Mouse (Mus musculus): ENCODE data around the gene Magi1. TPM values are rescaled to one million over a fixed set of nuclear protein-coding genes. Genes with fewer than 3 reads are reported as not detected.

Magi1 gene
- polyA plus RNA-seq, 1 experiment from 2014 or later, result 7.0 TPM

- Histone ChIP-seq H3K4me3 (ENCODE audit: low read length) (peak overlapping the region; percentile 31), H3K36me3 (ENCODE audit: insufficient read depth, low read length) (no peaks in the 10 kb centered on the region), H3K27ac (ENCODE audit: low read length) (no peak overlapping the region), H3K4me1 (ENCODE audit: insufficient read depth, low read length) (peaks cover 32% of the 10 kb centered on the region), H3K9ac (replicated peaks; ENCODE audit: low read length) (peak overlapping the region; percentile 33; the same call in 1 of the 2 replicates), H3K4me2 (replicated peaks; ENCODE audit: low read depth, low read length) (peak overlapping the region; percentile 52), H3K9me3 (ENCODE audit: low read length) (no peaks in the 10 kb centered on the region), H3K27me3 (ENCODE audit: insufficient read depth, low read length) (no peaks in the 10 kb centered on the region)
- ATAC-seq (ENCODE audit: low FRiP score, low TSS enrichment), result no peak
- WGBS, result 8% methylated on average over 24 of the region's 24 CpGs
Observed at GRCm38 (mm10) chr6:93716686-93717625, 566.8 kb downstream of the Magi1 start.

GRCm38 (mm10) chr6:93715181-93716180 is 568.2 kb downstream of the Magi1 start:
- Histone ChIP-seq H3K4me1 (ENCODE audit: insufficient read depth, low read length) (peaks cover 32% of the 10 kb centered on the region), H3K27me3 (ENCODE audit: insufficient read depth, low read length) (no peaks in the 10 kb centered on the region), H3K4me3 (ENCODE audit: low read length) (peak overlapping the region; percentile 31), H3K36me3 (ENCODE audit: insufficient read depth, low read length) (no peaks in the 10 kb centered on the region), H3K4me2 (replicated peaks; ENCODE audit: low read depth, low read length) (peak overlapping the region; percentile 52), H3K9me3 (ENCODE audit: low read length) (no peaks in the 10 kb centered on the region), H3K9ac (replicated peaks; ENCODE audit: low read length) (no peak overlapping the region), H3K27ac (ENCODE audit: low read length) (no peak overlapping the region)
- no peak for ATAC-seq (ENCODE audit: low FRiP score, low TSS enrichment)
- WGBS, result 37% methylated on average over 24 of the region's 24 CpGs

- H3K27ac ChIP-seq (ENCODE audit: low read length), result no peak overlapping the region
- no peaks in the 10 kb centered on the region for H3K27me3 ChIP-seq (ENCODE audit: insufficient read depth, low read length)
- H3K9ac ChIP-seq (replicated peaks; ENCODE audit: low read length), result no peak overlapping the region
- no peak overlapping the region for H3K4me3 ChIP-seq (ENCODE audit: low read length)
- no peak overlapping the region for H3K4me2 ChIP-seq (replicated peaks; ENCODE audit: low read depth, low read length)
- no peaks in the 10 kb centered on the region for H3K9me3 ChIP-seq (ENCODE audit: low read length)
- 0 out of 2 replicates have a peak, but pooled peaks cover 3% of the 10 kb centered on the region for H3K36me3 ChIP-seq (ENCODE audit: insufficient read depth, low read length)
- ATAC-seq (ENCODE audit: low FRiP score, low TSS enrichment), result no peak
- 84% methylated on average over 5 of the region's 5 CpGs for WGBS
- H3K4me1 ChIP-seq (ENCODE audit: insufficient read depth, low read length), result no peaks in the 10 kb centered on the region
Observed at GRCm38 (mm10) chr6:93704350-93704749, 579.4 kb downstream of the Magi1 start.

GRCm38 (mm10) chr6:93699436-93699835 is 584.3 kb downstream of the Magi1 start:
- H3K4me2 ChIP-seq (replicated peaks; ENCODE audit: low read depth, low read length), result no peak overlapping the region
- no peaks in the 10 kb centered on the region for H3K27me3 ChIP-seq (ENCODE audit: insufficient read depth, low read length)
- H3K4me3 ChIP-seq (ENCODE audit: low read length), result no peak overlapping the region
- 0 out of 2 replicates have a peak, but pooled peaks cover 4% of the 10 kb centered on the region for H3K36me3 ChIP-seq (ENCODE audit: insufficient read depth, low read length)
- H3K4me1 ChIP-seq (ENCODE audit: insufficient read depth, low read length), result no peaks in the 10 kb centered on the region
- H3K9ac ChIP-seq (replicated peaks; ENCODE audit: low read length), result no peak overlapping the region
- H3K9me3 ChIP-seq (ENCODE audit: low read length), result no peaks in the 10 kb centered on the region
- no peak overlapping the region for H3K27ac ChIP-seq (ENCODE audit: low read length)
- no peak for ATAC-seq (ENCODE audit: low FRiP score, low TSS enrichment)
- WGBS, result 63% methylated on average over 13 of the region's 13 CpGs

DNA sequence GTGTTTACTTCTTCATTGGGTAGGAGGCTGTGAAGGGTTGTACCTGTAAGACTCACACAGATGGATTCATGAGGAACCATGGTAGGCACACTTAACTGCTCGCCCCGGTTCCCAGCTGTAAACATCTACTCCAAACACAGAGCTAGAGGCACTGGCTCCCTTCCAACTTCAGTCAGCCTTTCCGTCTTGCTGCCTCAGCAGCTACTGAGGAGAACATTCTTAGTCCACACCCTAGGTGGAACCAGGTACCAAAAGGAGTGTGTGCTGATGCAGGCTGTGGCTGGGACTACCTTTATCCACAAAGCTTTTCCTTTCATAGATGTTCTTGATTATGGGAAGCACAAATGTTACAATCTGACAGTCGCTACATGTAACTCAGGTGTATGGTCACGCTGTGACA is 585.8 kb downstream of the Magi1 start:
- no peak overlapping the region for H3K27ac ChIP-seq (ENCODE audit: low read length)
- WGBS, result 75% methylated on average over 5 of the region's 5 CpGs

GRCm38 (mm10) chr6:93678766-93679165 is 605.0 kb downstream of the Magi1 start:
- no peaks in the 10 kb centered on the region for H3K4me1 ChIP-seq (ENCODE audit: insufficient read depth, low read length)
- no peak for ATAC-seq (ENCODE audit: low FRiP score, low TSS enrichment)
- no peaks in the 10 kb centered on the region for H3K9me3 ChIP-seq (ENCODE audit: low read length)
- H3K27ac ChIP-seq (ENCODE audit: low read length), result no peak overlapping the region
- H3K4me3 ChIP-seq (ENCODE audit: low read length), result no peak overlapping the region
- H3K4me2 ChIP-seq (replicated peaks; ENCODE audit: low read depth, low read length), result no peak overlapping the region
- peaks cover 17% of the 10 kb centered on the region for H3K36me3 ChIP-seq (ENCODE audit: insufficient read depth, low read length)
- H3K9ac ChIP-seq (replicated peaks; ENCODE audit: low read length), result no peak overlapping the region
- 74% methylated on average over 17 of the region's 17 CpGs for WGBS
- H3K27me3 ChIP-seq (ENCODE audit: insufficient read depth, low read length), result no peaks in the 10 kb centered on the region

More for the DNA sequence above, 585.8 kb downstream of the Magi1 start:
- Histone ChIP-seq H3K36me3 (ENCODE audit: insufficient read depth, low read length) (0 out of 2 replicates have a peak, but pooled peaks cover 4% of the 10 kb centered on the region), H3K9ac (replicated peaks; ENCODE audit: low read length) (no peak overlapping the region), H3K4me3 (ENCODE audit: low read length) (no peak overlapping the region), H3K4me1 (ENCODE audit: insufficient read depth, low read length) (no peaks in the 10 kb centered on the region), H3K9me3 (ENCODE audit: low read length) (no peaks in the 10 kb centered on the region), H3K4me2 (replicated peaks; ENCODE audit: low read depth, low read length) (no peak overlapping the region), H3K27me3 (ENCODE audit: insufficient read depth, low read length) (no peaks in the 10 kb centered on the region)
- ATAC-seq (ENCODE audit: low FRiP score, low TSS enrichment), result no peak

- no peaks in the 10 kb centered on the region for H3K4me1 ChIP-seq (ENCODE audit: insufficient read depth, low read length)
- no peak overlapping the region for H3K4me2 ChIP-seq (replicated peaks; ENCODE audit: low read depth, low read length)
- ATAC-seq (ENCODE audit: low FRiP score, low TSS enrichment), result no peak
- WGBS, result 62% methylated on average over 2 of the region's 2 CpGs
- H3K9ac ChIP-seq (replicated peaks; ENCODE audit: low read length), result no peak overlapping the region
- no peak overlapping the region for H3K27ac ChIP-seq (ENCODE audit: low read length)
- no peaks in the 10 kb centered on the region for H3K27me3 ChIP-seq (ENCODE audit: insufficient read depth, low read length)
- H3K36me3 ChIP-seq (ENCODE audit: insufficient read depth, low read length), result no peaks in the 10 kb centered on the region
- H3K9me3 ChIP-seq (ENCODE audit: low read length), result no peaks in the 10 kb centered on the region
- no peak overlapping the region for H3K4me3 ChIP-seq (ENCODE audit: low read length)
Observed at GRCm38 (mm10) chr6:93666731-93667130, 617.0 kb downstream of the Magi1 start.

DNA sequence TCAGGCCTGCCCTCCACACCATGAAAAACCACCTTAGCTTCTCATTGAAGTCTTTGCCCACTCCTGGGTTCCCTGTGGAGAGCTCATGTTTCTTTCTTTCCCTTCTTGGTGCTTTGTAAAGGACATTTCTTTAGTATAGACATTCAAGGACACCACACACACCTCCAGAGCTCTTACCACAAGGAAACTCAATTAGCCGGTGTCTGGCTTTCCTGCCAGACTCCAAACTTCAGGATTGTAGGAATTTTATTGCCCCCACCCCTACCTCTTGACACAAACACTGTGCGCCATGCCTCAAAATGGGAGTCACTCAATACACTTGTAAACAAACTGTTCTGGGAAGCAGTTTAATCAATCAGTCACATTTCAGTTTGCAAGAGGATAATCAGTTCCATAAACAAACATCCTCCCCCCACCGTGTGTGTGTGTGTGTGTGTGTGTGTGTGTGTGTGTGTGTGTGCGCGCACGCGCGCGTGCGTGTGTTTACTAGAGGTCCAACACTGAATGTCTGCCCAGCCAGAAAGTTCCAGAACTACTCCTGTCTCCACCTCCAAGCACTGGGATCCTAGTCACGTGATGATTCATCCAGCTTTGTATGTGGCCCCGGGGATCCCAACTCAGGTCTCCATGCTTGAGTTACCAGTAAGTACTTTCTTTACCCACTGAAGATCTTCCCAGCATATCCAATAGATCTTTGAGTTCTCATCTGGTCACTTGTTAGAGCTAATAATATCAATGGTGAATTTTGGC is 618.5 kb downstream of the Magi1 start:
- Histone ChIP-seq H3K9me3 (ENCODE audit: low read length) (no peaks in the 10 kb centered on the region), H3K27ac (ENCODE audit: low read length) (no peak overlapping the region), H3K4me2 (replicated peaks; ENCODE audit: low read depth, low read length) (no peak overlapping the region), H3K4me3 (ENCODE audit: low read length) (no peak overlapping the region), H3K4me1 (ENCODE audit: insufficient read depth, low read length) (no peaks in the 10 kb centered on the region), H3K36me3 (ENCODE audit: insufficient read depth, low read length) (no peaks in the 10 kb centered on the region), H3K9ac (replicated peaks; ENCODE audit: low read length) (no peak overlapping the region), H3K27me3 (ENCODE audit: insufficient read depth, low read length) (no peaks in the 10 kb centered on the region)
- 89% methylated on average over 12 of the region's 12 CpGs for WGBS
- ATAC-seq (ENCODE audit: low FRiP score, low TSS enrichment), result no peak

- Histone ChIP-seq H3K4me1 (ENCODE audit: insufficient read depth, low read length) (peaks cover 14% of the 10 kb centered on the region), H3K36me3 (ENCODE audit: insufficient read depth, low read length) (no peaks in the 10 kb centered on the region), H3K27ac (ENCODE audit: low read length) (no peak overlapping the region), H3K27me3 (ENCODE audit: insufficient read depth, low read length) (no peaks in the 10 kb centered on the region), H3K9me3 (ENCODE audit: low read length) (no peaks in the 10 kb centered on the region), H3K4me3 (ENCODE audit: low read length) (no peak overlapping the region), H3K4me2 (replicated peaks; ENCODE audit: low read depth, low read length) (no peak overlapping the region), H3K9ac (replicated peaks; ENCODE audit: low read length) (no peak overlapping the region)
- ATAC-seq (ENCODE audit: low FRiP score, low TSS enrichment), result no peak
- WGBS, result 23% methylated on average over 1 of the region's 1 CpGs
Observed at GRCm38 (mm10) chr6:93661139-93661538, 622.6 kb downstream of the Magi1 start.

Measured in kidney, embryonic 16.5 days (tissue).